Mouse (Mus musculus): ENCODE data around the gene Amt.
A peak's percentile ranks its signal among the peaks of the same experiment; 100 is the strongest.

Amt gene

GRCm38 (mm10) chr9:108340258-108341138 is 43.8 kb downstream of the Amt start:
- peak; percentile 24 for DNase-seq

GRCm38 (mm10) chr9:108341139-108341475 is 44.5 kb downstream of the Amt start:
- DNase-seq = no peak

GRCm38 (mm10) chr9:108341801-108342200 is 45.1 kb downstream of the Amt start:
- DNase-seq = peak; percentile 11

GRCm38 (mm10) chr9:108342301-108342831 is 45.7 kb downstream of the Amt start:
- DNase-seq = peak; percentile 31

GRCm38 (mm10) chr9:108343331-108343730 is 46.7 kb downstream of the Amt start:
- no peak for DNase-seq

- DNase-seq = no peak
Measured at GRCm38 (mm10) chr9:108343835-108344234, 47.2 kb downstream of the Amt start.

GRCm38 (mm10) chr9:108344471-108344870 is 47.8 kb downstream of the Amt start:
- DNase-seq = no peak

- no peak for DNase-seq
Measured at GRCm38 (mm10) chr9:108347024-108347423, 50.4 kb downstream of the Amt start.

- DNase-seq = peak; percentile 88
Measured at GRCm38 (mm10) chr9:108347540-108348289, 51.1 kb downstream of the Amt start, which contains the start of gene Usp4. Usp4 (plus strand) TSS chr9:108347853.

- no peak for DNase-seq
Measured at GRCm38 (mm10) chr9:108348290-108348680, 51.6 kb downstream of the Amt start.

GRCm38 (mm10) chr9:108349727-108350126 is 53.1 kb downstream of the Amt start:
- DNase-seq = no peak

All from thymus, postnatal 14 days (tissue).